Mouse (Mus musculus): ENCODE results near the gene Fryl.

GRCm38 (mm10) chr5:73163970-73164369 lies 92.4 kb downstream of the Fryl start:
- no peak for TF ChIP-seq FLI1 (IDR thresholded peaks at IDR 0.05; ENCODE audit: low read length)
- TF ChIP-seq GATA1 (IDR thresholded peaks at IDR 0.05; ENCODE audit: borderline replicate concordance, low read length), result no peak
